Mouse (Mus musculus) spleen, postnatal 14 days (tissue): Measurements from ENCODE around the gene Crebl2.

Experiments used
- DNase-seq, 2 experiments: peaks; one replicate each; pipeline ENCODE4 v3.0.0; 2021 to 2022; ENCODE audit warnings: low spot score in 2 of 2

Crebl2 gene

DNA sequence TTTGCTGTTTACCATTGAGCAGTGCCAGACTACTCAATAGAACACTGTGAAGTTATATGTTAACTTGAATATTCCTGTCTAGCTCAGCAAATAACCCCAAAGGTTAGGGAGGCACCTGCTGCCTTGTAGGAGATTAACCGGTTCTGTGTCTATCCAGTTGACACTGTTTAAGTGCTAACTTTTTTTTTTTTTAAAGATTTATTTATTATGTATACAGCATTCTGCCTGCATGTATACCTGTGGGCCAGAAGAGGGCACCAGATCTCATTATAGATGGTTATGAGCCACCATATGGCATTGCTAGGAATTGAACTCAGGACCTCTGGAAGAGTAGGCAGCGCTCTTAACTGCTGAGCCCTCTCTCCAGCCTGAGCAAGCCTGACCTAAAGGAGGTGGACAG, 43.1 kb downstream of the Crebl2 start:
- DNase-seq = no peak

DNA sequence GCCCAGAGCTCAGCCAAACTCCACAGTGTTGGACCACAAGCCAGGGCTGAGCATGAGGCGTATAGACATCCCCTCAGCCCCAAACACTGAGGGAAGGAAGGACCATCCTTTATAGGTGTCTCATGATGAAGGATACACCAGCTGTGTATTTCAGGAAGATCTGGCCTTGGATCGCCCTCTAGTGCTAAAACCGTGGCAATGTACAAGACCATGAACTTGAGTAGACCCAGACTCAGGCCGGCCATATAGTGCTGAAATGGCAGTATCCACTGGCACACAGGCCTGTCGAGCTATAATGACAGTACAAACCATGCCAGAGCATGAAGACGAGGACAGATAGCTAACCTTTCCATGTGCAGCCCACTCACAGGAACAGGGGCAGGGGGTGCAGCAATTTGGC, 46.8 kb downstream of the Crebl2 start:
- DNase-seq = no peak

DNA sequence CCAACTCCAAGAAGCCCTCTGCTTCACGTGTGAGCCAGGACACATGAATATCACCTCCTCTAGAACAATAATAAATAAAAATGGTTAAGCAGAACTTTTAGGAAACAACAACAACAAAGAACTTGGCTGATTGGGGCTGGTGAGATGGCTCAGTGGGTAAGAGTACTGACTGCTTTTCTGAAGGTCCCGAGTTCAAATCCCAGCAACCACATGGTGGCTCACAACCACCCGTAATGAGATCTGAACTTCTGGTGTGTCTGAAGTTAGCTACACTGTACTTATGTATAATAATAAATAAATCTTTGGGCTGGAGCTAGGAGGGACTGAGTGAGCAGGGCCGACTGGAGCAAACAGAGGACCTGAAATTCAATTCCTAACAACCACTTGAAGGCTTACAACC, 47.3 kb downstream of the Crebl2 start:
- no peak for DNase-seq

GRCm38 (mm10) chr6:134877892-134878291, 47.9 kb downstream of the Crebl2 start:
- DNase-seq = no peak

DNA sequence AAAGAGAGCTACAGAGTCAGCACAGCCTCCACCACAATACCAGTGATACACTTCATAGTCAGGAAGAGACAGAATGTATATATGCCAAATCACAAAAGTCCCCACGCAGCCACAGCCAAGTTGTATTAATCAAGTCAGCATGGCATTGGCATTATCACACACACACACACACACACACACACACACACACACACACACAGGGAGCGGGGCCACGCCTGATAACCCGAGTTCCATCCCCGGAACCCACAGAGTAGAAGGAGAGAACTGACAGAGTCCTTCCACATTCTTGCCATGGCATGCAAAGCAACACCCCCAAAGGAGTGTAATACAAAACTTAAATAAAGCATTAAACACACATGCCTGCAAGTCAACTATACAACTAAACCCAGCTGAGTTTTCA, 49.6 kb downstream of the Crebl2 start:
- DNase-seq = no peak

DNA sequence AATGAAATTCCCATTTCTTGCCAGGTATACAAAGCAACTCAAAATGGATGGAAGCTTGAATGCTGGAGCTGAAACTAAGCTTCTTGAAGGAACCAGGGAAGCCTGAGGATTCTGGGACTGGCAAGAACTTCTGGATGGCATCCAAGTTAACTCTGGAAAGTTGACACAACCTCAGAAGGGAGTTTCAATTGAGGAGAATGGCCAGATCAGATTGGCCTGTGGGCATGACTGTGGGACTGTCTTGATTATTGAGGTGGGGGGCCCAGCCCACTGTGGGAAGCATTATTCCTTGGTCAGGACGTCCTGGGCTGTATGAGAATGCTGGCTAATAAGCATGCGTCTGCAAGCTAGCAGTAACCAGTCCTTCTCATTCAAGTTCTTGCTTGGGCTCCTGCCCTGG, 50.1 kb downstream of the Crebl2 start:
- no peak for DNase-seq

DNA sequence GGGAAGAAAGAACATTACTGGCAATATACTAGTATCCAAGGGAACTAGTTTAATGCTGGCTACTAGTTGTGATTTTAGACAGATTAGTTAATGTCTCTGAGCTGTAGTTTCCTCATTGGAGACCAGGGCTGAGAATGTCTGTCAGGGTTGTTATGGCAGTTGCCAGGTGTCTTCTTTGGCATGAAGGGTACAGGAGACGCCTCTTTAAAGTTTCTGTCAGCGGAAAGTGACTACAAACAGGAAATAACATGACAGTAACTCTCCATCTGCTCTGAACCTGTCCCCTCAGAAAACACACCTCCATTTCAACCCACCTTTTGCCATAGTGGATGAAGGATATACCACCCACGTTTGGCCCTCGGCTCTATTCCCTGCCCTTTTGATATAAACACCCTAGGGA, 53.7 kb downstream of the Crebl2 start:
- DNase-seq = no peak

- DNase-seq = no peak
Measured at GRCm38 (mm10) chr6:134885515-134885914, 55.6 kb downstream of the Crebl2 start.

GRCm38 (mm10) chr6:134886475-134886874, 56.5 kb downstream of the Crebl2 start:
- no peak for DNase-seq

DNA sequence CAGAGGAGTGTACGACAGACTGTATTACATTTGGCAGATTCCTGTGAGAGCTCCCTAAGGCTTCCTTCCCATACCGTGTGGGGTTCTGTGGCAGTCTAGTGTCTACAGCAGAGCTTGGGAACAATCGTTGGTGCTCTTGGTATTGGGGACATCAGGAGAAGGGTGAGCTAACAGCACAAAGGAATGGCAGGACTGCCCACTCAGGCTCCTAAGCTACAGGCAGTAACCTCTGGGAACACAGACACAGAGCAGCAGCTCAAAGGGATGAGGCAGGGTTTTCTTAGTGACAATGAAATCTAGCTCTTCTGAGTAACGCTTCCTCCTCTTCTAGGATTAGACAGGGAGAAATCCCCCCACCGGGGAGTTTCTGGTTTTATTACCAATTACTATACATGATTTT, 57.1 kb downstream of the Crebl2 start:
- no peak for DNase-seq

DNA sequence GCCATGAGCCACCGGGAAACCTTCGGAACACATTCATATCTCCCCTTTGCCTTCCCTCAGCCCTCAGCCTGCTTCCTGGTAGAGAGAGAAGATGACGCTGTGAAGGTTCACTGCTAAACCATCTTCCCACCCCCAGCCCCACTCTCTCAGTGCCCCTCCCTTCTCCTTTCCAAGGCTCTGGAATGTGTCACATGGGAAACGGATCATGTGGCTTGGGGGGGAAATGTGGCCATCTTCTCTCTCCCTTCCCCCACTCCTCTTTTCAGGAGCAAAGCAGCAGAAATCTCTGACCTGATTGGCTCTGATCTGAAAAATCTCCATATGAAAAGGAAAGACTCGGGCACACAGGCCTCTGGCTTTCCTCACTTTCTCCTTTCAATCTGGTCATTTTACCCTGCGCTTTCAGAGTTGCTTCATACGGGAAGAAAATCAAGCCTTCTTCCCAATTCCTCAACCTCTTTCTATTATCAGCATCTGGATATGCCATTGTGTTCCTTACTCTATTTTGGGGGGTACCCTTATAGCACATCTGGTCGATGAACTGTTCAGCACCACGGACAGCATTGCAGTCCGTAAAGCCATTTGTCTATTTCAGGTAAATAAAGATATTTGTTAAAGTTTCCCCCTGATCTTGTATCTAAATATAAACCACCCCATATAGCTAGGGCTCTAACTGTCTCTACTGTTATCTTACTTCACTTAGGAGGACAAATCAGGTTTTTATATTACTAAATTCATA, 57.9 kb downstream of the Crebl2 start:
- no peak for DNase-seq

- no peak for DNase-seq
Measured at GRCm38 (mm10) chr6:134888563-134889017, 58.6 kb downstream of the Crebl2 start.

DNA sequence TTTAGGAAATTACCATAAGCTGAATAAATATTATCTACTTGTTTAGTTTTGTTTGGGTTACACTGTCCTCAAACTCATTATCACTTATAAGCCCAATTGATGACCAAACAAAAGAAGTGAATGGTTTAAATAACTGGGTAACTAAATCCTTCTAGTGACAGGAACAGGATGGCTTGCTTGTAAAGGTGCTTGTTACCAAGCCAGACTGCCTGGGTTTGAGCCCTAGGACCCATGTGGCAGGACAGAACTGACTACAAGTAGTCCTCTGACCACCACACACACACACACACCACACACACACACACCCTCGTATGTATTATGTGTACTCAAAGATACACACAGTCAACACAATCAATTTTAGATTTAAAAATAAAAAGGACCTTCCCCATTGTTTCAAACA, 59.8 kb downstream of the Crebl2 start:
- no peak for DNase-seq

GRCm38 (mm10) chr6:134890436-134890835, 60.5 kb downstream of the Crebl2 start:
- no peak for DNase-seq

DNA sequence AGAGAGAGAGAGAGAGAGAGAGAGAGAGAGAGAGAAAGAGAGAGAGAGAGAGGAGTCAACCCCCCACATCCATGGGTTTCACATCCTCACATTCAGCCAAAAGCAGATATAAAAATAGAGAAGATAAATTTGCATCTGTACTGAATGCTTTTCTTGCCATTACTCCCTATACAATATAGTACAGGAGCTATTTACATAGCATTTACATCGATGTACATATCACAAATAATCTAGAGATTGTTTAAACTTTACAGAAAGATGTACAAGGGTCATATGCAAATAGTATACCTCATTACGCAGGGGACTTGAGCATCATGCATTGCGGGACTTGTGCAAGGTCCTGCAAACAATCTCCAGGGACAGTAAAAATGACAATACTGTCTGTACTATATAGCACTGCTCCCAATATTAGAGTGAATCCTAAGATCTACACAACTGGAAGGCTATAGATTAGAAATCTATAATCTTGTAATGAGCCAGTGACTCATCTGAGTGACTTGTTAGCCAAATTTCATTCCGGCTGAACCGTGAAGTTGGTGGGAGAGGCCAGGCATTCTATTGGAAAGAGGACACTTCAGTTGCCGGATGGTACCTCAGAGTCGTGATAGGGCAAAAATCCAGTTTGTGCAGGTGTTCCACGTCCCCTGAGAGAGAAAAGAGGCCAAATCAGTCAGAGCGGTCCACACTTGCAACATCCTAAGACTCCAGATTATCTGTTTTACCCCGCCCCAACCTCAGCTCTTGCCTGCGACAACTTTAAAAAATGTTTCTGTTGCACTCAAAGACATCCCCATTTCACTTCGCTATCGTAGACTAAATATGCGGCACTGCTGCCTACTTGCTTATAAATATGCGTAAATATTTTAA, 66.8 kb downstream of the Crebl2 start:
- DNase-seq = no peak

DNA sequence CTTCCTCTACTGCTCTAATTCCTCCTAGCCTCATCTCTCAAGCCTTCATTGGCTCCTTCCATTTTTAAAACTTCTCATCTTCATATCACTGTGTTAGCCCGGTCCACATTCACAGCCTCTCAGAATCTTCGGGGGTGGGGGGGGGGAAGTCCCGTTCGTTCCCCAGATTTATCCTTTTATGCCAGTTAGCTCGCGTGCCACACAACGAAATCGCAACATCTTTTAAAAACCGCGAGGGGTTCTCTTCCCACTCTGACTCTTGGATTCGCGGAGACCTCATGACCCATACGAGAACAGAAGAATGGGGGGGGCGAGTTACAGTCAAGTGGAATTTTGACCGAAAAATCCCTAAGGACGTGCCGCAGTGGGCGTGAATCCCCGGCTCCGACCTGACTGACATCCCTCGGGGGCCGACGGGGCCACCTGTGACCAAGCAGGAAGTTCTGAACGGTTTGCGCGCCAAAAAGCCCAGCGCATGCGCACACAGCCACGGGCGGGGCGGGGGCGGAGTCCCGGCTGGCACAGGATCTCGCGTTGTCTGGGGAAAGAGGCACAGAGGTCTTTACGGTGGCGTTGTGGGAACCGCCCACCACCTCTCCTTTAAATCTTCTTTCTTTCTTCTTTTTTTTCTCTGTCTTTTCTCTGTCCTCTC, 67.6 kb downstream of the Crebl2 start:
- DNase-seq = peak; percentile 98

GRCm38 (mm10) chr6:134898095-134898965, 68.4 kb downstream of the Crebl2 start, which contains the start of gene Gpr19:
Gene Gpr19 (minus strand): TSS chr6:134898578.
- DNase-seq = peak; percentile 68 to 72

DNA sequence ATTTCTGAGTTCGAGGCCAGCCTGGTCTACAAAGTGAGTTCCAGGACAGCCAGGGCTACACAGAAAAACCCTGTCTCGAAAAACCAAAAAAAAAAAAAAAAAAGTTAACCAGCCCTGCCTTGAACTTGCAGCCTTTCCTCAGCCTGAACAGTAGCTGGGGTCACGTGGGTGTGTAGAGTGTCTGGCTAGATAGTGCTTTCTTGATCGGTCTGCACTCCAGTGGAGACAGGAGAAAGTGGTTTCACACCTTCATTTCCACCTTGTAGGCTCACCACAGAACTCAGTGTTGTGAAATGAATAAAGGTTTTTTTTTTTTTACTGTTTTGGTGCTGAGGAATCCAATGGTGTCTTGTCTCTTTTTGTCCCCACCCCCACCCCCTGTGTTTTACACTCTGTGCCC, 73.4 kb downstream of the Crebl2 start:
- no peak for DNase-seq

GRCm38 (mm10) chr6:134903891-134904884, 74.2 kb downstream of the Crebl2 start:
- DNase-seq = no peak

GRCm38 (mm10) chr6:134905811-134906210, 75.9 kb downstream of the Crebl2 start:
- no peak for DNase-seq
